Mouse (Mus musculus) midbrain, embryonic 14.5 days (tissue): ENCODE data around the gene Cebpa. TPM values are rescaled to one million over a fixed set of nuclear protein-coding genes. Genes with fewer than 3 reads are reported as not detected.
A peak's percentile ranks its signal among the peaks of the same experiment; 100 is the strongest.

Experiments used
- ATAC-seq: fragments of 200-750 bp; cut with Nextera tagmentation; 2 replicates; pipeline ENCODE4 v1.8.0; 2017; ENCODE audit warnings: moderate number of reproducible peaks, moderate library complexity; ENCODE audit not compliant: low FRiP score, low TSS enrichment
- DNase-seq: peaks from one replicate; pipeline ENCODE4 v3.0.0-alpha.2; 2015
- H3K27ac ChIP-seq: fragments of 300-500 bp; sonication (generic); replicated peaks from 2 replicates; pipeline ENCODE4 v1.5.1; 2014; ENCODE audit warnings: mild to moderate bottlenecking, low read depth, low read length, moderate library complexity
- H3K27me3 ChIP-seq: fragments of 300-500 bp; sonication (generic); 2 replicates; pipeline ENCODE4 v1.6.1; 2014; ENCODE audit warnings: low read length, control low read depth, mixed read lengths; ENCODE audit not compliant: control insufficient read depth, insufficient read depth
- H3K36me3 ChIP-seq: fragments of 300-500 bp; sonication (generic); 2 replicates; pipeline ENCODE4 v1.6.1; 2014; ENCODE audit warnings: low read length, control low read depth; ENCODE audit not compliant: control insufficient read depth, insufficient read depth
- H3K4me1 ChIP-seq: fragments of 300-500 bp; sonication (generic); 2 replicates; pipeline ENCODE4 v1.6.1; 2014; ENCODE audit warnings: mild to moderate bottlenecking, antibody characterized with exemption, low read length, control low read depth; ENCODE audit not compliant: control insufficient read depth, insufficient read depth
- H3K4me2 ChIP-seq: fragments of 300-500 bp; sonication (generic); 2 replicates; pipeline ENCODE4 v1.6.1; 2014; ENCODE audit warnings: mild to moderate bottlenecking, low read length, moderate library complexity
- H3K4me3 ChIP-seq: fragments of 300-500 bp; sonication (generic); replicated peaks from 2 replicates; pipeline ENCODE4 v1.5.1; 2014; ENCODE audit warnings: low read depth, low read length
- H3K9ac ChIP-seq: fragments of 300-500 bp; sonication (generic); replicated peaks from 2 replicates; pipeline ENCODE4 v1.6.1; 2014; ENCODE audit warnings: mild to moderate bottlenecking, low read length, moderate library complexity
- H3K9me3 ChIP-seq: fragments of 300-500 bp; sonication (generic); 2 replicates; pipeline ENCODE4 v1.6.1; 2016; ENCODE audit warnings: low read length, control low read depth, mixed read lengths; ENCODE audit not compliant: control insufficient read depth
- WGBS: fragments of 180-500 bp; shearing (Covaris S2); extraction: QIAGEN DNeasy Blood & Tissue Kit; methylation state at CpG from one replicate; pipeline ENCODE4 v1.1.7; 2014; 5-methylcytosine and 5-hydroxymethylcytosine counted together
- microRNA-seq: library from miRNA; unstranded; fragments of <30 nt; microRNA quantifications from one replicate; pipeline ENCODE4, GENCODE M21; 2016
- polyA plus RNA-seq: library from polyadenylated mRNA; unstranded; fragments of >200 nt; fragmentation: Nextera tagmentation; extraction: Ambion mirVana; gene quantifications from 2 replicates; pipeline ENCODE4 v1.2.1, GENCODE M21; 2014

Gene Cebpa
- polyA plus RNA-seq, 1 experiment from 2014 or later, result 0.61 TPM

DNA sequence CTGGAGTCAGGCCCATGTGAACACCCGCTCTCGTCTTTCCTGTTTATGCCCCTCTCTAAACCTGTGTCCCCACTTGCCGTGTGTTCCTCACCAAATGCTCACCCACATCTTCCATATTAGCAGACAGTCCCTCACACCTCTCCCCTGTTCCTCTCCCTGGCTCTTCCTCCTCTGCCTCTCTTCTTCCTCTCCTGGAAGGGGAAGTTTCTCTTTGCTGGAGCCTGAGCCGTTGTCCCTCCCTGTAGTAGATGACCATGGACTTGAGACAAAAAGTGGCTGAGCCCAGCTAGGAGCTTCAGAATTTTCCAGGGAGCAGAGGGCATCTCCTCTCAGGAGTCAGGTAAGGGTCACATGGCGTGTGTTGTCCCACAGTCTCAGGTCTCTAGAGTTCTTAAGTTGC lies 47.9 kb downstream of the Cebpa start:
- ATAC-seq, result no peak
- Histone ChIP-seq H3K9ac (no peak overlapping the region), H3K36me3 (no peaks in the 10 kb centered on the region), H3K27ac (no peak overlapping the region), H3K27me3 (no peaks in the 10 kb centered on the region), H3K4me3 (no peak overlapping the region), H3K9me3 (no peaks in the 10 kb centered on the region), H3K4me1 (0 out of 2 replicates have a peak, but pooled peaks cover 2% of the 10 kb centered on the region), H3K4me2 (no peak overlapping the region)
- DNase-seq, result no peak
- WGBS, result 88% methylated on average over 5 of the region's 5 CpGs

DNA sequence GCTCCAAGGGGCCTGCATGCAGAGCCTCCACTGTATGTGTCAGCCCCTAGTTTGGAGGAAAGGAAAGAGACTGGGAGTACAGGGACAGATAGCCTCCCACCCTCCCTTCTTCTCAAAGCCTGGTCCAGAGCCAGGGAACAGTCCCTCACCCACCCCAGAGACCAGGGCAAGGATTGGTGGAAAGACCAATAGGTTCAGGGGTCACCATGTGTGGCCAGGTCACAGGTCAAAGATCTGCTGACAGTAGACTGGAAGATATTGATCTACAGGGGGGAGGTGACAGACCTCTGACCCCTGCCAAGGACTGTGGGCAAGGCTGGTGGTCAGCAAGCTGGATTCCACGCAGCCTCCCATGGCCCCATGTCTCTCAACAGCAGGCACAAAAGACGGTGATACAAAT lies 48.8 kb downstream of the Cebpa start:
- Histone ChIP-seq H3K4me1 (0 out of 2 replicates have a peak, but pooled peaks cover 2% of the 10 kb centered on the region), H3K4me3 (no peak overlapping the region), H3K9me3 (no peaks in the 10 kb centered on the region), H3K9ac (no peak overlapping the region), H3K27ac (no peak overlapping the region), H3K36me3 (no peaks in the 10 kb centered on the region), H3K4me2 (no peak overlapping the region), H3K27me3 (no peaks in the 10 kb centered on the region)
- WGBS, result 73% methylated on average over 2 of the region's 2 CpGs
- ATAC-seq (no peak), DNase-seq (no peak)

DNA sequence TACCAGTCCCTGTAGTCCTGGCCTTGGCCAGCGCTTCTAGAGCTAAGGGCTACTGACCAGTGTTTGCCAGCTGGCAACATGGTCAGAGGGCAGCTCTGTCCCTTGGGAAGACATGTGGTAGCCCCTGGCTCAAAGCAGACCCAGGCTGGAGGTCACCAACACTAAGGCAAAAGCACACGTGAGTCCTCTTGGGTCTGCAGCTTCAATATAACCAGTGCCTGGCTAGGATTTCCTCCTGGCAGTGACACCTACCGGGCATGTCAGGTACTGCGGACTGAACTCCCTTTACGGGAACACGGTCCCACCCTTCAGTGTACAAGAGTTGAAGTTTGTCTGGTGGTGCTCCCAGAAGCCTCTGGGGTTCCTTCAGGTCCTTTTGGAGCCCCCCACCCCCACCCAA lies 50.2 kb downstream of the Cebpa start:
- H3K4me3 ChIP-seq, result no peak overlapping the region
- ATAC-seq (0 out of 2 replicates have a peak, but pooled peaks have one; percentile 5), DNase-seq (peak; percentile 92)
- no peak overlapping the region for H3K27ac ChIP-seq
- 13% methylated on average over 6 of the region's 6 CpGs for WGBS
- H3K27me3 ChIP-seq, result no peaks in the 10 kb centered on the region
- H3K4me2 ChIP-seq, result no peak overlapping the region
- H3K9ac ChIP-seq, result no peak overlapping the region
- H3K9me3 ChIP-seq, result no peaks in the 10 kb centered on the region
- H3K4me1 ChIP-seq, result 0 out of 2 replicates have a peak, but pooled peaks cover 2% of the 10 kb centered on the region
- no peaks in the 10 kb centered on the region for H3K36me3 ChIP-seq

Small RNA genes lying within 50 kb of the gene (microRNA-seq; reads per million reads assigned to microRNA genes)
- not detected for gene Gm25033

Other genes starting within 250 kb of the Cebpa start
- gene Pepd, start 206.9 kb upstream of the Cebpa start, polyA plus RNA-seq, result 57.2 and 62.4 TPM in 2 replicates
- 29.6 and 32.0 TPM in 2 replicates for gene Cebpg, start 62.7 kb upstream of the Cebpa start, polyA plus RNA-seq
- gene Slc7a10, start 67.1 kb downstream of the Cebpa start, polyA plus RNA-seq, result 6.5 and 9.6 TPM in 2 replicates
- 33.3 and 35.8 TPM in 2 replicates for gene Lrp3, start 96.2 kb downstream of the Cebpa start, polyA plus RNA-seq
- 19.7 and 22.8 TPM in 2 replicates for gene Gpatch1, start 199.1 kb downstream of the Cebpa start, polyA plus RNA-seq
- gene Rhpn2, start 214.9 kb downstream of the Cebpa start, polyA plus RNA-seq, result 1.5 and 1.9 TPM in 2 replicates